Mouse (Mus musculus) cerebellum, adult 2 months (tissue): ENCODE results near the gene Trafd1.

Experiments
- CTCF ChIP-seq: fragments of 200-500 bp; IDR thresholded peaks from 2 replicates; pipeline ENCODE4 v1.5.1; 2011; ENCODE audit warnings: low read depth, mild to moderate bottlenecking, control low read depth, low read length, moderate library complexity, borderline replicate concordance; ENCODE audit not compliant: insufficient read depth
- POLR2A ChIP-seq: fragments of 200-500 bp; IDR thresholded peaks from 2 replicates; pipeline ENCODE4 v1.6.1; 2011; ENCODE audit warnings: low read length, control low read depth, borderline replicate concordance; ENCODE audit not compliant: insufficient read depth

- TF ChIP-seq POLR2A (peak; percentile 61), CTCF (no peak)
Measured at GRCm38 (mm10) chr5:121385461-121386119, at the start of gene Trafd1.
